Mouse (Mus musculus): Measurements from ENCODE around the gene Galnt18.

Gene Galnt18

GRCm38 (mm10) chr7:111537946-111538345 is 241.8 kb downstream of the Galnt18 start:
- DNase-seq = no peak

- no peak for DNase-seq
Observed at GRCm38 (mm10) chr7:111534826-111535405, 244.9 kb downstream of the Galnt18 start.

- no peak for DNase-seq
Observed at GRCm38 (mm10) chr7:111528961-111529643, 250.7 kb downstream of the Galnt18 start.

GRCm38 (mm10) chr7:111528462-111528861 is 251.3 kb downstream of the Galnt18 start:
- no peak for DNase-seq

- no peak for DNase-seq
Observed at GRCm38 (mm10) chr7:111520881-111521280, 258.9 kb downstream of the Galnt18 start.

- DNase-seq = peak; percentile 29
Observed at GRCm38 (mm10) chr7:111518581-111519242, 261.1 kb downstream of the Galnt18 start.

- DNase-seq = no peak
Observed at GRCm38 (mm10) chr7:111516882-111517281, 262.9 kb downstream of the Galnt18 start.

- no peak for DNase-seq
Observed at GRCm38 (mm10) chr7:111515471-111515870, 264.3 kb downstream of the Galnt18 start.

GRCm38 (mm10) chr7:111509167-111509854 is 270.5 kb downstream of the Galnt18 start:
- DNase-seq = no peak

- no peak for DNase-seq
Observed at GRCm38 (mm10) chr7:111500616-111501015, 279.2 kb downstream of the Galnt18 start.

GRCm38 (mm10) chr7:111499255-111499790 is 280.5 kb downstream of the Galnt18 start:
- no peak for DNase-seq

GRCm38 (mm10) chr7:111497191-111497590 is 282.6 kb downstream of the Galnt18 start:
- DNase-seq = peak; percentile 35

GRCm38 (mm10) chr7:111492242-111492949 is 287.4 kb downstream of the Galnt18 start:
- DNase-seq = no peak

GRCm38 (mm10) chr7:111491566-111491965 is 288.2 kb downstream of the Galnt18 start:
- DNase-seq = peak; percentile 25

GRCm38 (mm10) chr7:111486811-111487333 is 292.9 kb downstream of the Galnt18 start:
- DNase-seq = no peak

GRCm38 (mm10) chr7:111483896-111484295 is 295.9 kb downstream of the Galnt18 start:
- no peak for DNase-seq

- no peak for DNase-seq
Observed at GRCm38 (mm10) chr7:111483321-111483720, 296.5 kb downstream of the Galnt18 start.

- DNase-seq = no peak
Observed at GRCm38 (mm10) chr7:111467715-111468114, 312.1 kb downstream of the Galnt18 start.

- DNase-seq = no peak
Observed at GRCm38 (mm10) chr7:111466720-111467119, 313.1 kb downstream of the Galnt18 start.

- DNase-seq = no peak
Observed at GRCm38 (mm10) chr7:111466121-111466520, 313.7 kb downstream of the Galnt18 start.

GRCm38 (mm10) chr7:111459716-111460115 is 320.1 kb downstream of the Galnt18 start:
- no peak for DNase-seq

GRCm38 (mm10) chr7:111456007-111456406 is 323.8 kb downstream of the Galnt18 start:
- no peak for DNase-seq
